Mouse (Mus musculus) embryonic facial prominence, embryonic 15.5 days (tissue): ENCODE data around the gene Epx. TPM values are rescaled to one million over a fixed set of nuclear protein-coding genes. Genes with fewer than 3 reads are reported as not detected.

ENCODE experiments used
- ATAC-seq: fragments of 200-750 bp; cut with Nextera tagmentation; 2 replicates; pipeline ENCODE4 v1.8.0; 2017; ENCODE audit warnings: low read depth, moderate TSS enrichment; ENCODE audit not compliant: insufficient number of reproducible peaks, low FRiP score, low TSS enrichment
- H3K27ac ChIP-seq: fragments of 300-500 bp; sonication (generic); replicated peaks from 2 replicates; pipeline ENCODE4 v1.5.1; 2015; ENCODE audit warnings: mild to moderate bottlenecking, inconsistent platforms
- H3K27me3 ChIP-seq: fragments of 300-500 bp; sonication (generic); 2 replicates; pipeline ENCODE4 v1.6.1; 2015; ENCODE audit warnings: inconsistent platforms
- H3K36me3 ChIP-seq: fragments of 300-500 bp; sonication (generic); 2 replicates; pipeline ENCODE4 v1.6.1; 2015; ENCODE audit warnings: mild to moderate bottlenecking, inconsistent platforms
- H3K4me1 ChIP-seq: fragments of 300-500 bp; sonication (generic); 2 replicates; pipeline ENCODE4 v1.6.1; 2015; ENCODE audit warnings: inconsistent platforms
- H3K4me2 ChIP-seq: fragments of 300-500 bp; sonication (generic); replicated peaks from 2 replicates; pipeline ENCODE4 v1.6.1; 2015; ENCODE audit warnings: mild to moderate bottlenecking, inconsistent platforms
- H3K4me3 ChIP-seq: fragments of 300-500 bp; sonication (generic); replicated peaks from 2 replicates; pipeline ENCODE4 v1.5.1; 2015; ENCODE audit warnings: mild to moderate bottlenecking, inconsistent platforms
- H3K9ac ChIP-seq: fragments of 300-500 bp; sonication (generic); 2 replicates; pipeline ENCODE4 v1.6.1; 2015; ENCODE audit warnings: inconsistent platforms
- H3K9me3 ChIP-seq: fragments of 300-500 bp; sonication (generic); replicated peaks from 2 replicates; pipeline ENCODE4 v1.6.1; 2016; ENCODE audit warnings: inconsistent platforms
- WGBS: fragments of 180-500 bp; shearing (Covaris S2); methylation state at CpG from one replicate; pipeline ENCODE4 v1.1.7; 2015; 5-methylcytosine and 5-hydroxymethylcytosine counted together
- polyA plus RNA-seq: library from polyadenylated mRNA; unstranded; fragments of >200 nt; fragmentation: Nextera tagmentation; extraction: Ambion mirVana; gene quantifications from 2 replicates; pipeline ENCODE4 v1.2.1, GENCODE M21; 2015

Epx gene
- polyA plus RNA-seq, 1 experiment from 2014 or later, result 0.07 TPM

DNA sequence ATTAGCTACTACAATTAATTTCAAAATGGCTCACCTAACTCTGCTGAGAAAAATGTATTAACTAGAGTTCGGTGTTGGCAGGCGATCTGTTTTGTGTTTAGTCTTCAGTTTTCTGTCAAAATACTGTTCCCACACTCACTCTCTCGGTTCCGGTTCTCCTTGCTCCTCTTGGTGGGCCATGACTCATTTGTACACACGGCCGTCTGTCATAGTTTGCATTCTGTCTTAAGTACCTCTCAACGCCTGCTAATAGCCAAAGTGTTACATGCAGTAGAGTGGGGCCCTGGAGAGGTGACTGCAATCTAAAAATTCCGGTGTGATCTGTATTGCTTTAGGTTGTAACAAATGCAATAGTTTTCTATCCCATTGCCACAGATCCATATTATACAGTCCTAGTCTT, 34.7 kb downstream of the Epx start:
- no peak overlapping the region for H3K27ac ChIP-seq
- H3K4me2 ChIP-seq, result no peak overlapping the region
- 76% methylated on average over 8 of the region's 8 CpGs for WGBS
- no peak overlapping the region for H3K4me3 ChIP-seq
- no peaks in the 10 kb centered on the region for H3K4me1 ChIP-seq
- H3K27me3 ChIP-seq, result no peaks in the 10 kb centered on the region
- no peak for ATAC-seq
- H3K36me3 ChIP-seq, result no peaks in the 10 kb centered on the region
- H3K9me3 ChIP-seq, result no peaks in the 10 kb centered on the region
- H3K9ac ChIP-seq, result no peak overlapping the region

DNA sequence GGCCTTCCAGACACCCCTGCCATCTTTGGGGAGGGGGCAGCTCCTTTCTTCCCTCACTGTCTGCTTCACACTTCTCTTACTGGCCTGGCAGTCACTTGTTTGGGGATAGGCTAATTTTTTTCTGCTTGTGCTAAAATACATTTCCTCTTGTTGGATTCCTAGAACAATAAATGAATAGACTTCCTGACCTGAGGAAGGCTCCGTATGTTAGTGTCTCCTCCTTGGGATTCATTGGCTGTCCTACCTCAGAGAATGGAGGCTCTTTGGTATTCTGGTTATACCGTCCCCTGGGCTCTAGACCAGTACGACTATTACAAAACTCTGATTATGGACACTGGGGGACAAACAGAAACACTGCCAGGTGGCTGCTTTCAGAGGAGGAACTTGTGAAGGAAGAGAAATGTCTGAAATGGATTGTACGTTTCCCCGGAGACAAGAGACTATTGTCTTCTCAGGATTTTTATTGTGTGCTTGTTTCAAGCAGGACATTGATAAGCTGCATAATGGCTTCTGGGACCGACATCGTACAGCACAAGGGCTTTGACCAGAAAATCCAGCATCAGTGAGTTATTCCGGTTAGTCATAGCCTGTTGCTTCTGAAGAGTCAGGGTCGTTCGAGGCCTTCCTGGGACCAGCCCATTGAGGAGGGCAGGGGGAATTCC, 47.0 kb downstream of the Epx start, which contains the start of gene Lpo:
Lpo (minus strand) TSS at position 51 of the 662 bp plus-strand sequence.
- H3K27ac ChIP-seq, result no peak within 1 kb of the TSS
- H3K4me1 ChIP-seq, result no peaks in the 10 kb centered on the region
- H3K9me3 ChIP-seq, result no peaks in the 10 kb centered on the region
- no peaks in the 10 kb centered on the region for H3K36me3 ChIP-seq
- H3K4me2 ChIP-seq, result no peak within 1 kb of the TSS
- no peak for ATAC-seq
- H3K27me3 ChIP-seq, result no peaks in the 10 kb centered on the region
- H3K4me3 ChIP-seq, result no peak within 1 kb of the TSS
- H3K9ac ChIP-seq, result no peak within 1 kb of the TSS
- 70% methylated on average over 10 of the region's 10 CpGs for WGBS

DNA sequence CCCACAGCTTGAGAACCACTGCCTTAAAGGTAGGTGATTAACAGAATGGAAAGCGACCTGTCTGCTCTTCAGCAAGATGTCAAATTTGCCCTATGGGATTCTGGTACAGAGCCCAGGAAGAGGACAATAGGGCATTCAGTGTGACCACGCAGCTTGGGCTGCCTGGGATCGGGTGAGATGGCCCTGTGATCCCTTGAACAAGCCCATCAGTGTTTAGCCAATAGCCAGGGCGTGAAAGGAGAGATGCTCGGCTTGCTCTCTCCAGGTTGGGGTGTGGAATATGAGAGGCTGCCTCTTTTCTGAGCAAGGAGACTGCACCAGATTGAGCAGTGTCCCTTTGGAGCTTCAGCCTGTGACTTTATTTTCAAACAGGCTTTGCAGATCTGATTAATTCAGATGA, 53.8 kb downstream of the Epx start:
- peaks cover 9% of the 10 kb centered on the region for H3K27me3 ChIP-seq
- ATAC-seq, result no peak
- no peaks in the 10 kb centered on the region for H3K9me3 ChIP-seq
- 23% methylated on average over 5 of the region's 5 CpGs for WGBS
- H3K9ac ChIP-seq, result no peak overlapping the region
- H3K4me3 ChIP-seq, result no peak overlapping the region
- H3K4me2 ChIP-seq, result no peak overlapping the region
- no peaks in the 10 kb centered on the region for H3K4me1 ChIP-seq
- H3K27ac ChIP-seq, result no peak overlapping the region
- no peaks in the 10 kb centered on the region for H3K36me3 ChIP-seq

DNA sequence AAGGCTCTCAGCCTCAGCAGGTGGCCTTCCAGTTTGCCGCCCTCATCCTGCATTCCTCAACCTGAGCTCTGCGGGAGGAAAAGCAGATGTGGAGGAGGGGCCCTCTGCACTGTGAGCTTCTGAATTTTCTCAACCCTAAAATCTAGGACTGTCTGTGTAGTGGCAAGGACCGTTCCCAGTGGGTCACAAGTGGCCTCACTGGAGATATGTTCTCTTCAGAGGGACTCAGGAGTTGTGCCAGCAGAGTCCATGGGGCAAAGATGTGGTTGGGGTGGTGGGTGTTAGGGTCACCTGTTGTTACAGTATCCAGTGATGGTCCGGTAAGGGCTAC, 57.9 kb downstream of the Epx start:
- peaks cover 13% of the 10 kb centered on the region for H3K27me3 ChIP-seq
- no peak overlapping the region for H3K27ac ChIP-seq
- H3K9me3 ChIP-seq, result no peaks in the 10 kb centered on the region
- no peaks in the 10 kb centered on the region for H3K36me3 ChIP-seq
- H3K4me1 ChIP-seq, result no peaks in the 10 kb centered on the region
- H3K4me3 ChIP-seq, result peak overlapping the region; percentile 36
- WGBS, result 27% methylated on average over 4 of the region's 4 CpGs
- H3K9ac ChIP-seq, result no peak overlapping the region
- ATAC-seq, result no peak
- peak overlapping the region; percentile 69 for H3K4me2 ChIP-seq

DNA sequence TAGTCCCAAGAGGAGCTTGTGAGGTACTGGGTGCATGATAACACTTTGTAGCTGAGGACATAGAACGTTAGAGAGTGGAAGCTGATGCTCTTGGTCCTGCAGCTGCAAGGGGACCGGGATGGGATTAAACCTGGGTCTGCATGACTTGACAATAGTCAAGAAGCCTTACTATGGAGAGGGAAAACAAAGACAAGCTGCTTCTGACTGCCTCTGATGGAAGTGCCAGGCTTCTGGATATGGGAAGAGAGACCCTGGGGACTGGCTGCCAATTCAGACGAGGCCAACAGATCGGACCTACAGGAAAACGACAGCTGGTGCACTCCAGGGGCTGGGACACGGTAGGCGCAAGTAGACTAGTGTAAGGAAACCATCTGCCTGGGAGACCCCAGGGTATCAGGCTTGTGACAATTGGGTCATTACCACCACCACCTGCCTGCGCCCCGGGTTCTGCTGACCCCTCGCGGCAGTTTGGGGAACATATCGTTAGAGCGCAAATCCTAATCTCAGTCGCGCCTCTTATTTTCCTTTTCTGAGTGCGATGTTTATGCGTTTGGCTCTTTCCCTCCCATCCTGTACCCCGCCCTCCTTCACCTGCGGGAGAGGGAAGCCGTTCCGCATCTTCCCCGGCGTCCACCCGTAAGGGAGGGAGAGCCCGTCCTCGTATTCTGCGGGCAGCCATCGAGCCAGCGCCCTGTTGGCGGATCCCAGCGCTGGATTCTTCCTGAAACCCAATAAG, 58.5 kb downstream of the Epx start:
- no peaks in the 10 kb centered on the region for H3K9me3 ChIP-seq
- H3K9ac ChIP-seq, result no peak overlapping the region
- peaks cover 13% of the 10 kb centered on the region for H3K27me3 ChIP-seq
- H3K27ac ChIP-seq, result no peak overlapping the region
- H3K4me1 ChIP-seq, result no peaks in the 10 kb centered on the region
- no peak for ATAC-seq
- 4% methylated on average over 31 of the region's 31 CpGs for WGBS
- H3K36me3 ChIP-seq, result no peaks in the 10 kb centered on the region
- H3K4me2 ChIP-seq, result peak overlapping the region; percentile 69
- peak overlapping the region; percentile 36 for H3K4me3 ChIP-seq

DNA sequence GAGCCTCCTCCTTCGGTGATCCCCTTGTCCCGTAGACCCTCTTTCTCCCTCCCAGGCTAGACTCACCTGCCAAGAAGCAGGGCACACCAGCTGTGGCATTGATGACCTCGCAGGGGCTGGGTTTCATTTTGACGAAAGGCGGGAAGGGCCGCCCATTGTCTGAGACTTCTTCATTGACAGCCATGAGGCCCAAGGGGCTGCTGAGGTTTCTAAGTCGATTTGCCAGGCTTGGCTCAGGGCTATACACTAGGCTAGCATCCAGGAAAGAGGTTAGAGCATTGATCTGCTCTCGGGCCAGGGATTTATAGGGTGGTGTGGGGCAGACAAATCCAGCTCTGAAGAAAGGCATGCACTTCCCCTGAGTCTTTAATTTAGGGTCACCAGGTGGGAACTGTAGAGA, 60.5 kb downstream of the Epx start:
- H3K9ac ChIP-seq, result no peak overlapping the region
- H3K36me3 ChIP-seq, result no peaks in the 10 kb centered on the region
- no peak overlapping the region for H3K27ac ChIP-seq
- H3K9me3 ChIP-seq, result no peaks in the 10 kb centered on the region
- no peak overlapping the region for H3K4me3 ChIP-seq
- H3K4me2 ChIP-seq, result no peak overlapping the region
- H3K4me1 ChIP-seq, result no peaks in the 10 kb centered on the region
- WGBS, result 66% methylated on average over 8 of the region's 8 CpGs
- peaks cover 13% of the 10 kb centered on the region for H3K27me3 ChIP-seq
- ATAC-seq, result no peak

Other genes starting within 250 kb of the Epx start
- gene Rnf43, start 212.8 kb downstream of the Epx start, polyA plus RNA-seq, result 8.7 and 9.2 TPM in 2 replicates
- 158 and 165 TPM in 2 replicates for gene Supt4a, start 138.0 kb downstream of the Epx start, polyA plus RNA-seq
- 4.0 and 5.9 TPM in 2 replicates for gene Tspoap1, start 115.0 kb downstream of the Epx start, polyA plus RNA-seq
- 0.85 and 1.1 TPM in 2 replicates for gene Mpo, start 82.0 kb downstream of the Epx start, polyA plus RNA-seq
- gene Lpo, start 47.2 kb downstream of the Epx start, polyA plus RNA-seq, result 0.21 and 0.29 TPM in 2 replicates
- 17.1 and 18.8 TPM in 2 replicates for gene Mks1, start 22.3 kb downstream of the Epx start, polyA plus RNA-seq
- gene Olfr462, start 16.7 kb upstream of the Epx start, polyA plus RNA-seq, result not detected in 2 replicates
- gene Olfr463, start 21.9 kb upstream of the Epx start, polyA plus RNA-seq, result not detected in 2 replicates
- 0.11 and 0.24 TPM in 2 replicates for gene Olfr464, start 45.4 kb upstream of the Epx start, polyA plus RNA-seq
- 19.5 and 22.4 TPM in 2 replicates for gene Dynll2, start 112.0 kb upstream of the Epx start, polyA plus RNA-seq
- 269 and 279 TPM in 2 replicates for gene Srsf1, start 171.8 kb upstream of the Epx start, polyA plus RNA-seq
- 37.5 and 39.6 TPM in 2 replicates for gene Vezf1, start 192.7 kb upstream of the Epx start, polyA plus RNA-seq
- 35.4 and 38.7 TPM in 2 replicates for gene Cuedc1, start 222.5 kb upstream of the Epx start, polyA plus RNA-seq